Mouse (Mus musculus) retina, embryonic 14.5 days (tissue): ENCODE data around the gene Fam169a.
"Not testable (repeated sequence)": the region's sequence is repeated elsewhere in the genome, so short reads cannot be mapped to it uniquely, and the experiment has no call there.

Experiments used
- DNase-seq: peaks from one replicate; pipeline ENCODE4 v3.0.0-alpha.2; 2015; ENCODE audit warnings: low spot score

Fam169a gene

GRCm38 (mm10) chr13:97066649-97067550, at the start of gene Fam169a:
Gene Fam169a, plus strand, starts transcription at chr13:97067286.
- DNase-seq, result no peak

- no peak for DNase-seq
Observed at GRCm38 (mm10) chr13:97017711-97018110, 49.4 kb upstream of the Fam169a start.

- DNase-seq, result no peak
Observed at GRCm38 (mm10) chr13:97020122-97020521, 47.0 kb upstream of the Fam169a start.

GRCm38 (mm10) chr13:97021906-97022305, 45.2 kb upstream of the Fam169a start:
- no peak for DNase-seq

- DNase-seq, result no peak
Observed at GRCm38 (mm10) chr13:97030075-97030474, 37.0 kb upstream of the Fam169a start.

- DNase-seq, result no peak
Observed at GRCm38 (mm10) chr13:97034262-97034661, 32.8 kb upstream of the Fam169a start, which contains the start of gene 1700029F12Rik. Gene 1700029F12Rik, minus strand, starts transcription at chr13:97034362.

- no peak for DNase-seq
Observed at GRCm38 (mm10) chr13:97051158-97051557, 15.9 kb upstream of the Fam169a start.

GRCm38 (mm10) chr13:97052667-97053066, 14.4 kb upstream of the Fam169a start:
- peak; percentile 92 for DNase-seq

GRCm38 (mm10) chr13:97053844-97054243, 13.2 kb upstream of the Fam169a start:
- DNase-seq, result no peak

- no peak for DNase-seq
Observed at GRCm38 (mm10) chr13:97057817-97058216, 9.3 kb upstream of the Fam169a start.

- DNase-seq, result no peak
Observed at GRCm38 (mm10) chr13:97059746-97060145, 7.3 kb upstream of the Fam169a start.

GRCm38 (mm10) chr13:97060331-97060730, 6.8 kb upstream of the Fam169a start:
- DNase-seq, result no peak

GRCm38 (mm10) chr13:97062151-97062550, 4.9 kb upstream of the Fam169a start:
- DNase-seq, result no peak

GRCm38 (mm10) chr13:97063431-97063830, 3.7 kb upstream of the Fam169a start:
- DNase-seq, result no peak

- no peak for DNase-seq
Observed at GRCm38 (mm10) chr13:97064413-97064812, 2.7 kb upstream of the Fam169a start.

- DNase-seq, result not testable (repeated sequence)
Observed at GRCm38 (mm10) chr13:97064844-97065621, 2.1 kb upstream of the Fam169a start.

- no peak for DNase-seq
Observed at GRCm38 (mm10) chr13:97067691-97068090, 605 bp downstream of the Fam169a start.

GRCm38 (mm10) chr13:97068151-97068550, 1.1 kb downstream of the Fam169a start:
- DNase-seq, result no peak

GRCm38 (mm10) chr13:97070931-97071625, 4.0 kb downstream of the Fam169a start:
- DNase-seq, result peak; percentile 64

GRCm38 (mm10) chr13:97071626-97072241, 4.6 kb downstream of the Fam169a start:
- peak; percentile 66 for DNase-seq

- DNase-seq, result no peak
Observed at GRCm38 (mm10) chr13:97073497-97073896, 6.4 kb downstream of the Fam169a start.

- no peak for DNase-seq
Observed at GRCm38 (mm10) chr13:97077556-97077955, 10.5 kb downstream of the Fam169a start.
